Mouse (Mus musculus): ENCODE data around the gene Pcbp4. TPM values are rescaled to one million over a fixed set of nuclear protein-coding genes. Genes with fewer than 3 reads are reported as not detected.
A peak's percentile ranks its signal among the peaks of the same experiment; 100 is the strongest.

Gene Pcbp4
- polyA plus RNA-seq, 1 experiment from 2014 or later, result 140 TPM

DNA sequence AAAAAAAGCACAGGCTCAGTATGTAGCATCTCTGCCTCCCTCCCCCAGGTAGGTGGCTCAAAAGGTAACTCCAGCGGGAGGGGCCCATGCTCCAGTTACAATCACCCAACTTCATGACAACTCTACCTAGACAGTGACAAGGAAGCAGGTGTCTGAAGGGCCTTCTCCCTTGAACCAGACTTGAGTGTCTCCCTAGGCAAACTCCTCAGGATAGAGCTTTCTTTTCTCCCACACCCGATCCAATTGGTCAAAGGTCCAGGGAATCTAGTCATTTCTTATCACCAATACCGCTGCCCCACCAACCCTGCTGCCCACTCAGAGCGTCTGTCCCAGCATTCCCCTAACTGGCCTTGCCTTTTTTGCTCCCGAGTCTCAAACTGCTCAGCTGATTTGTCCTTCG is 13.6 kb downstream of the Pcbp4 start:
- Histone ChIP-seq H3K4me2 (no peak overlapping the region), H3K27ac (no peak overlapping the region), H3K9ac (no peak overlapping the region), H3K4me3 (replicated peaks) (no peak overlapping the region), H3K4me1 (peaks cover 40% of the 10 kb centered on the region), H3K9me3 (replicated peaks) (no peaks in the 10 kb centered on the region), H3K27me3 (peaks cover 6% of the 10 kb centered on the region; the same call in 1 of the 2 replicates), H3K36me3 (peaks cover 23% of the 10 kb centered on the region)
- ATAC-seq (replicated peaks; ENCODE audit: low FRiP score), result no peak
- 90% methylated on average over 6 of the region's 6 CpGs for WGBS

DNA sequence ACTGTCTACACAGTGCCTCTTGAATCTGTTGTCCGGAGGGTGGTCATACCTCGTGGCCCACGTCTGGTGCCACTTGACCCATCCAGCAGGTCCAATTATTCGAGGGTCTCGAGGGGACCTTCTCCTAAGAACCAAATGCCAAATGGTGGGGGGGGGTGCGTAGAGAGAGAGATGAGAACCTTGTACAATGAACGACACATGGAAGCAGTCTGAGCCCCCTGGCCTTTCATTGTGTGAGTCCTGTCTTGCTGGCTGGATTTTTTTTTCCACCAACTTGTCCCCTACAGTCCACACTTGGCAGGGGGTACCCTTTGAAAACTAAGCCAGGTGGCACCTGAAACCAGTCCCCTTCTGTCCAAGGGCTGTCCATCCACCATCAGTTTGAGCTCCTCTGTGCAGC is 14.7 kb downstream of the Pcbp4 start:
- Histone ChIP-seq H3K27ac (no peak overlapping the region), H3K4me2 (no peak overlapping the region), H3K9me3 (replicated peaks) (no peaks in the 10 kb centered on the region), H3K36me3 (peaks cover 14% of the 10 kb centered on the region), H3K27me3 (peaks cover 6% of the 10 kb centered on the region; the same call in 1 of the 2 replicates), H3K4me3 (replicated peaks) (no peak overlapping the region), H3K4me1 (peaks cover 47% of the 10 kb centered on the region), H3K9ac (no peak overlapping the region)
- WGBS, result 81% methylated on average over 7 of the region's 7 CpGs
- no peak for ATAC-seq (replicated peaks; ENCODE audit: low FRiP score)

DNA sequence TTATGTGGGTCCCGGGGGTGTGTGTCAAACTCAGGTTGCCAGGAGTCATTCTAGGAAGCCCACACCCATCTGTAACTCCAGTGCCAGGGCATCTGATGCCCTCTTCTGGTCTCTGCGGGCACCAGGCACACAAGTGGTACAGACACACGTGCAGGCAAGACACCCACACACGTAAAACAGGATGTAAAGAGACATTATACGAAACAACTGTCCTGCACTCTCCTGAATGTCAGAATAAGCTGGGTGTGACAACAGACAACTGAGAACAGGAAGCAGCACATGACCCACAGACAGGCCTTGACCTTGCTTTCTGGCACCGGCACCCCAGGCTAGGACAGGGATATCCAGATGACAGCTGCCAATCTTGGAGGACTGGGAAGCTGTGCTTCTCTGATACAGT is 16.2 kb downstream of the Pcbp4 start:
- no peak for ATAC-seq (replicated peaks; ENCODE audit: low FRiP score)
- Histone ChIP-seq H3K36me3 (no peaks in the 10 kb centered on the region), H3K27me3 (peaks cover 6% of the 10 kb centered on the region; the same call in 1 of the 2 replicates), H3K9ac (no peak overlapping the region), H3K27ac (no peak overlapping the region), H3K4me1 (peaks cover 47% of the 10 kb centered on the region), H3K9me3 (replicated peaks) (no peaks in the 10 kb centered on the region), H3K4me3 (replicated peaks) (no peak overlapping the region), H3K4me2 (no peak overlapping the region)
- WGBS, result 57% methylated on average over 6 of the region's 6 CpGs

DNA sequence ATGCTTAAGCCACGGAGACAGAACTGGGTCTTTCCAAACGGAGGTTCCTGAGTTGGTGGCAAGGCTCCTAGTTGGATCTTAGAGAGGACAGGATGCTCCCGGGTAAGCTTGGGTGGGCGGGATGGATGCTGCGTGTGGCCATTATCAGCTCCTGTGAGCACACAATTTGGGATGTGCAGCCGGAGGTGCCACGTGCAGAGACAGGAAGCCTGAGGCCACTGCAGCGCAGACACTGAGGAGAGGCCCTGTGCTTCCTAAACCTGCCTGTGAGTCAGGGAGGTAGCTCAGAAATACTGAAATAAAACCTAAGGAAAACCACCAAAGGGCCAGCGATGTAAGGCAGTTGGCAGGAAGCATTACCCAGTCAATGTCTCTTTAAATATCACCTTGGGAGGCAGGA is 16.7 kb downstream of the Pcbp4 start:
- Histone ChIP-seq H3K4me3 (replicated peaks) (no peak overlapping the region), H3K27me3 (peaks cover 6% of the 10 kb centered on the region; the same call in 1 of the 2 replicates), H3K4me1 (peaks cover 47% of the 10 kb centered on the region), H3K27ac (no peak overlapping the region), H3K4me2 (no peak overlapping the region), H3K9me3 (replicated peaks) (no peaks in the 10 kb centered on the region), H3K36me3 (no peaks in the 10 kb centered on the region), H3K9ac (no peak overlapping the region)
- WGBS, result 61% methylated on average over 9 of the region's 9 CpGs
- ATAC-seq (replicated peaks; ENCODE audit: low FRiP score), result no peak

DNA sequence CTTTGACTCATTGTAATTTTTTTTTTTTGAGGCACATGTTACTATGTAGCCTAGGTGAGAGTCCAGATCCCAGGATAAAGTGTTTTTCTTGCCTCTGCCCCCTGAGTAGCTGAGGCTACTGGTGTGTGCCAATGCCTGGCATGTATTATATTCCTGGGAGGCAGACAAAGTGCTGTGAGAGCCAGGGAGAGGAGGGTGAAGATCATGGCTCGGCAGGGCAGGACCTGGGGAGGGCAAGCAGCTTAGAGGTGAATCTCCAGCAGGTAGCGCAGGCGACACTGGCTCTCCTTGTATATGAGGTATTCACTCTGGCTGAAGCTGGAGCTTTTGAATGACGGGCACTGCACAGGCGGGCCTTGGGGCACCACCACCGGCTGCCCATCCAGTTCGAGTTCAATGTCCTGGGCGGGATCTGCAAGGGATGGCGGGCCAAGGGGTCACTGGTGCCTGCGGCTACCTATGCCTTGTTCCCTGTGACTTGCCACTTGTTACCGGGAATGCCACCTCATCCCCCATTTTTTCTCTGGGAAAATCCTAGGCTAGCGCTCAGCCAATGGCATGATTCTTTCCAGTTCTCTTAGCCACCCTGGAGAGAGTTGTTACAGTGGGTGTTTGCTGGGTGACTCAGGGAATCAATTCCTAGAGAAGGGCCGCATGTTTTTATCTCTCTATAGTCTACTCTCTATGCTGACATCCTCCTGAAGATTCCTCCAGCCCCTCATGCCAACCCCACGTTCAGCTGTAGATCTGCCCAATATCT is 18.1 kb downstream of the Pcbp4 start:
- H3K36me3 ChIP-seq, result no peaks in the 10 kb centered on the region
- 68% methylated on average over 14 of the region's 14 CpGs for WGBS
- H3K27ac ChIP-seq, result no peak overlapping the region
- H3K9me3 ChIP-seq (replicated peaks), result no peaks in the 10 kb centered on the region
- H3K27me3 ChIP-seq, result 0 out of 2 replicates have a peak, but pooled peaks cover under 1% of the 10 kb centered on the region
- H3K4me1 ChIP-seq, result peaks cover 48% of the 10 kb centered on the region
- H3K4me3 ChIP-seq (replicated peaks), result 0 out of 2 replicates have a peak overlapping the region, but pooled peaks have one; percentile 14
- peak overlapping the region; percentile 53 for H3K4me2 ChIP-seq
- no peak for ATAC-seq (replicated peaks; ENCODE audit: low FRiP score)
- H3K9ac ChIP-seq, result no peak overlapping the region

DNA sequence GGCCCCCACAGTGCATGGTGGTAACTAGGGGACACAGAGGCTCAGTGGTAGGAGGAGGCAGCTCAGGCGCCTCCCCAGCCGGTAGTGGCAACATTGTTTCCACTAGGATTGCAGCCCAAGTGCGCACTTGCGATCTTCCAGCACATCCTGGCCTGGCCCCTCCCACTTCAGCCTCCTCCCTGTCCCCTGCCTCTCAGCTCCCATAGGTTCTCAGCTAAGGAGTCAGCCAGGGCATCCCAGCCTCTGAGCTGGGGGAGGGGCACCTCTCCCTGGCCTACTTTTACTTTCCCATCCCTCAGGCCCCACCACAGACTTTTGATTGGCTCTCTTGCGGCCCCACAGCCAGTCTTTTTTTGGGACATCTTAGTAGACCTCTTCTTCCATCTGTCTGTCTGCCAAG is 18.8 kb downstream of the Pcbp4 start:
- H3K9me3 ChIP-seq (replicated peaks), result no peaks in the 10 kb centered on the region
- H3K36me3 ChIP-seq, result no peaks in the 10 kb centered on the region
- H3K4me3 ChIP-seq (replicated peaks), result 0 out of 2 replicates have a peak overlapping the region, but pooled peaks have one; percentile 14
- no peak overlapping the region; the same call in 1 of the 2 replicates for H3K9ac ChIP-seq
- H3K4me1 ChIP-seq, result peaks cover 53% of the 10 kb centered on the region
- H3K27ac ChIP-seq, result no peak overlapping the region
- H3K4me2 ChIP-seq, result peak overlapping the region; percentile 53
- H3K27me3 ChIP-seq, result no peaks in the 10 kb centered on the region
- 10% methylated on average over 5 of the region's 5 CpGs for WGBS
- ATAC-seq (replicated peaks; ENCODE audit: low FRiP score), result peak; percentile 46

DNA sequence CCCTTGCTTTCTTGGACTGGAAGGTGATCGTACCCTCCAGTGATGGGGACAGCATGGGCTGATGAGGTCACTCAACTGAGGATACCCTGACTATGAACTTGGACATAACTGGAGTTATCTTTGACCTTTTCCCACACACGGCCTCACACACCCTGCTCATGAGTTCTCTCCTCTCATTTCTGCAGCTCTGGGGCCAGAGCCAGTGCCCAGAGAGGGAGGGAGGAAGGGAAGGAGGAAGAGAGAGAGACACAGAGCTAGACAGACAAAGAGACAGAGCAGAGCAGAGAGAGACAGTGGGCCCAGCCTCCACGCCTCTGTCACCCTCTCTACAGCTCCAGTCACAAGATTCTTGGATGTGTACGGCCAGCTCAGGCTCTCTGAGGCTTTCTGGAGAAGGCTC is 19.2 kb downstream of the Pcbp4 start:
- WGBS, result 66% methylated on average over 4 of the region's 4 CpGs
- Histone ChIP-seq H3K4me3 (replicated peaks) (no peak overlapping the region), H3K9me3 (replicated peaks) (no peaks in the 10 kb centered on the region), H3K9ac (no peak overlapping the region), H3K36me3 (no peaks in the 10 kb centered on the region), H3K27me3 (no peaks in the 10 kb centered on the region), H3K27ac (peak overlapping the region; percentile 46; the same call in 1 of the 2 replicates), H3K4me2 (no peak overlapping the region), H3K4me1 (peaks cover 53% of the 10 kb centered on the region)
- no peak for ATAC-seq (replicated peaks; ENCODE audit: low FRiP score)

DNA sequence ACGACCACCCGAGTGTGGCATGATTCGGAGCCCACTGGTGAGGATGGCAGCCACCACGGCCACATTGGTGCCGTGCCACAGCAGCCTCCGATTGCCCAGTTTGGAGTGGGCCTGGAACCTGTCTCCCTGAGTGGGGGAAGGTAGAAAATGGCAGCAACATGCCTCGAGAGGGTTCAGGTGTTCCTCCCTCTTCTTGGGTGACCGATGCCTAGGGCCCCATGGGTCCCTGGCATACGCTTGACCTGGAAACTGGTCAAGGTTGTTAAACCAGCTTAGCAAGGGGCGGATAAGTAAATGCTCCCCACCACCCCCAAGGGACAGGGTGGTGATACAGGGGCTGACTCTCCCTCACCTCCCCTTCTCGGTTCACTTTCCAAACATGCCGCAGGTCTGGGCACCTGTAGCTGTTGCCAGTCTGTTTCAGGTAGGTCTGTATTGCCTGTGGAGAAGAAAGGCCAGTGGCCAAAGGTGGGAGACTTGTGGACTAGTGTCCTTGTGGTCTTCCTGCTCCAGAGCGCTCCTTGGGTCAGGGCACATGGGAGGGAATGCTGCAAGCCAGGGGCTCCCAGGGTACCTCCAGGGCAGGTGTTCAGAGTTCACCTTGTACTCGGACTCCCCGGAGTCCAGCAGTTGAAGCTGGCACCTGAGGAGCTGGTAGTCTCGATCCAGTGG is 20.1 kb downstream of the Pcbp4 start:
- no peak for ATAC-seq (replicated peaks; ENCODE audit: low FRiP score)
- H3K4me2 ChIP-seq, result no peak overlapping the region
- H3K9me3 ChIP-seq (replicated peaks), result no peaks in the 10 kb centered on the region
- H3K4me3 ChIP-seq (replicated peaks), result no peak overlapping the region
- 89% methylated on average over 16 of the region's 16 CpGs for WGBS
- no peaks in the 10 kb centered on the region for H3K27me3 ChIP-seq
- no peaks in the 10 kb centered on the region for H3K36me3 ChIP-seq
- H3K4me1 ChIP-seq, result peaks cover 62% of the 10 kb centered on the region
- no peak overlapping the region for H3K27ac ChIP-seq
- H3K9ac ChIP-seq, result no peak overlapping the region

DNA sequence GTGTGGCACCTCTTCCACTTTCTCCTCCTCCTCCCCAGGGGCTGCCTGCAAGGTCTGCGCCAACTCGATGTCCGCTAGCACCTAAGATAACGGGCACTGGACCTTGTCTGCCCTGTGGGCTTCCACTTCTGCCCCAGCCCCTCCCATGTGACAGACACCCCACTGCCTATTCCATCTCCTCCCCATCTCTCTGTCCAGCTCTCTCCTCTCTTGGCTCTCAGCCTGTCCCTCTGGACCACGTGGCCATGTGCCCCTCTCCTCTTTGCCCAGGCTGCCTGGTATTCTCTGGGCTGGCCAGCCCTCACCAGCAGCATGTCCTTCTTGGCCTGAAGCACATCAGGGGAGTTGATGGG is 20.6 kb downstream of the Pcbp4 start:
- no peak for ATAC-seq (replicated peaks; ENCODE audit: low FRiP score)
- H3K4me1 ChIP-seq, result peaks cover 63% of the 10 kb centered on the region
- 74% methylated on average over 5 of the region's 5 CpGs for WGBS
- H3K27ac ChIP-seq, result no peak overlapping the region
- H3K4me3 ChIP-seq (replicated peaks), result no peak overlapping the region
- H3K36me3 ChIP-seq, result no peaks in the 10 kb centered on the region
- H3K9ac ChIP-seq, result 0 out of 2 replicates have a peak overlapping the region, but pooled peaks have one; percentile 8
- no peaks in the 10 kb centered on the region for H3K27me3 ChIP-seq
- no peaks in the 10 kb centered on the region for H3K9me3 ChIP-seq (replicated peaks)
- H3K4me2 ChIP-seq, result no peak overlapping the region

DNA sequence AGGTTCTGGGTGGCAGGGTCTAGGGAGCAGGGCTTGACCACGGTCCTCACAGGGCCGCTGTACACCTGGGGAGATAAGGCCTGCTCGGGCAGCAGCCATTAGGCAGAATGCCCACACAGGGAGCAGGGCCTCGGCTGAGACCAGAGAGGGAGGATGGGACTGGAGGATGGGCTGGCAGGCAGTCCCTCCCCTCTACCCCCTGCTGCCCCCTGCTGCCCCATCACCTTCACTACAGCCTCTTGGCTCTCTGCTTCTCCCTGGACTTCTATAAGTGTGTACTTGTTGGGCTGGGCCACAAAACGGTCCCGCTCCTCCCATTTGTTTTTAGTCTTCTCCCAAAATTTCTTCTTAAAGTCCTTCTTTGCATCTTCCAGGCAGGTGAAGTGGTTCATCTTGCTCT is 21.4 kb downstream of the Pcbp4 start:
- 0 out of 2 replicates have a peak, but pooled peaks have one; percentile 5 for ATAC-seq (replicated peaks; ENCODE audit: low FRiP score)
- Histone ChIP-seq H3K27me3 (no peaks in the 10 kb centered on the region), H3K4me1 (peaks cover 63% of the 10 kb centered on the region), H3K36me3 (no peaks in the 10 kb centered on the region), H3K27ac (peak overlapping the region; percentile 19; the same call in 1 of the 2 replicates), H3K4me3 (replicated peaks) (no peak overlapping the region), H3K9me3 (replicated peaks) (no peaks in the 10 kb centered on the region), H3K4me2 (peak overlapping the region; percentile 39), H3K9ac (peak overlapping the region; percentile 8; the same call in 1 of the 2 replicates)
- 7% methylated on average over 6 of the region's 6 CpGs for WGBS

DNA sequence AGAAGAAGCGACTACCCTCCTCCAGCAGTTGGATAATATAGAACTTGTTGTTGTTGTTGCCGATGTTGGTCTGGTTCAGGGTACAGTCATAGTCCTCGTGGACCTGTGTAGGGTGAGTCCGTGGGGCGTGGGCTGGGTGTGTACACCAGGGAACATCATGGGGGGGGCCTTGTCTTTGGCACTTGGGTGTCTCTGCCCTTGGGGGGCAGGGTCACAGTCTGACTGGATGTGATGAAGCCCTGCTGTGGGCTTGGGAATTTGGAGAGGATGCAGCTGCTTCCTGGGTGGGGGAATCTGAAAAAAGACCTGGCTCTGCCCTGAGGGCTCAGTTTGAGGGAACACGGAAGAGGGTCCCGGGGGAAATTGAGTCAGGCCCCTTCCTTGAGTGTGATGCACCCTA is 22.0 kb downstream of the Pcbp4 start:
- H3K36me3 ChIP-seq, result no peaks in the 10 kb centered on the region
- H3K27ac ChIP-seq, result no peak overlapping the region
- no peaks in the 10 kb centered on the region for H3K9me3 ChIP-seq (replicated peaks)
- no peak overlapping the region for H3K9ac ChIP-seq
- H3K4me1 ChIP-seq, result peaks cover 63% of the 10 kb centered on the region
- no peaks in the 10 kb centered on the region for H3K27me3 ChIP-seq
- H3K4me2 ChIP-seq, result peak overlapping the region; percentile 39
- 66% methylated on average over 7 of the region's 7 CpGs for WGBS
- ATAC-seq (replicated peaks; ENCODE audit: low FRiP score), result no peak
- H3K4me3 ChIP-seq (replicated peaks), result no peak overlapping the region

DNA sequence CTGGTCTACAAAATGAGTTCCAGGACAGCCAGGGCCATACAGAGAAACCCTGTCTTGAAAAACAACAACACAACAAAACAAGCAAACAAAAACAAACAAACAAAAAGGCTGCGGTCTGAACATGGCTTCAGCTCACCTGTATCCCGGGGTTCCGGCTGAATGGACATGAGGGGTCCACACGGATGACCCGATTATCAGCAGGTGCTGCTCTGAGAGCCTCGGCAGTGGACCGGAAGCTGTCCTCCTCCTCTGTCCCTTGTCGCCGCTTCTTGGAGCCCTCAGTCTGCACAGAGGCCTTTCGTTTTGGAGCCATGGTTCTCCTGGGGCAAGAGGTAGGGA is 22.5 kb downstream of the Pcbp4 start, which contains the start of gene Rrp9:
TSS of gene Rrp9 (plus strand) at position 301 of the 339 bp plus-strand sequence.
- no peaks in the 10 kb centered on the region for H3K27me3 ChIP-seq
- peaks cover 63% of the 10 kb centered on the region for H3K4me1 ChIP-seq
- H3K9me3 ChIP-seq (replicated peaks), result no peaks in the 10 kb centered on the region
- no peak for ATAC-seq (replicated peaks; ENCODE audit: low FRiP score)
- H3K36me3 ChIP-seq, result peaks cover 5% of the 10 kb centered on the region
- H3K9ac ChIP-seq, result 0 out of 2 replicates have a peak within 1 kb of the TSS, but pooled peaks have one; percentile 18
- H3K4me2 ChIP-seq, result peak within 1 kb of the TSS; percentile 86
- WGBS, result 86% methylated on average over 10 of the region's 10 CpGs
- peak within 1 kb of the TSS; percentile 76 for H3K4me3 ChIP-seq (replicated peaks)
- peak within 1 kb of the TSS; percentile 83 for H3K27ac ChIP-seq
